Mouse (Mus musculus): ENCODE measurements around the gene Sap18b. TPM values are rescaled to one million over a fixed set of nuclear protein-coding genes. Genes with fewer than 3 reads are reported as not detected.
"Not testable (repeated sequence)": the region's sequence is repeated elsewhere in the genome, so short reads cannot be mapped to it uniquely, and the experiment has no call there.

Gene Sap18b
- polyA plus RNA-seq, 1 experiment: 157 TPM

- Histone ChIP-seq H3K36me3 (ENCODE audit: control insufficient read depth, insufficient read depth) (peaks cover 23% of the 10 kb centered on the region), H3K79me2 (ENCODE audit: control insufficient read depth, insufficient read depth) (peaks cover 27% of the 10 kb centered on the region), H3ac (ENCODE audit: control insufficient read depth, insufficient read length) (no peak overlapping the region), H3K4me2 (ENCODE audit: low read depth) (no peak overlapping the region), H3K4me3 (no peak overlapping the region), H3K27me3 (ENCODE audit: control insufficient read depth, insufficient read depth, insufficient read length) (no peaks in the 10 kb centered on the region)
- TF ChIP-seq CEBPB (IDR thresholded peaks at IDR 0.05; ENCODE audit: insufficient read depth, poor library complexity, severe bottlenecking) (no peak), SRF (IDR thresholded peaks at IDR 0.05; ENCODE audit: control insufficient read depth, insufficient read length, low read depth) (no peak), TCF3 (IDR thresholded peaks at IDR 0.05; ENCODE audit: insufficient read length, low read depth) (no peak), REST (IDR thresholded peaks at IDR 0.05; ENCODE audit: insufficient read depth, insufficient read length) (no peak), MAX (IDR thresholded peaks at IDR 0.05; ENCODE audit: low read depth) (no peak), TCF12 (IDR thresholded peaks at IDR 0.05; ENCODE audit: insufficient read depth, poor library complexity, severe bottlenecking) (no peak), POLR2A (IDR thresholded peaks at IDR 0.05; ENCODE audit: insufficient read length, low read depth) (no peak)
Observed at GRCm38 (mm10) chr8:95850326-95850725, 25.2 kb downstream of the Sap18b start.

DNA sequence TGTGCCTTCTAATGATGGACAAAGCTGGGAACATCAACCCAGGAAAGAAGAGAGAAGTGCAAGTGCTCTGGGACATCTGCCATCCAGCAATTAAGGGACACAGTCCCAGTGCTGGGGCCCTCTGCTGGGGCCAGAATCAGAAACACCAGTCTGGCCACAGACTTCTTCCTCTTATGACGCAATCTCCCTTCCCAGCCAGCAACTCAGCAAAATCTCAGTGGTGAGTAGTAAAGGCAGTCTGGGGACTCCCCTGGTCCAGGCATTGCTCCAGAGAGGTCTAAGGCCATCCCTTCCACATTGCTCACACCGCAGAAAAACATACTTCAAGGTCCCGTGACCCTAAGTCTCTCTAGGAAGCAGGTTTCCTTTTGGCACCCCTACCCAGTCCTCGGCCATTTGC lies 27.1 kb downstream of the Sap18b start:
- H3K79me2 ChIP-seq (ENCODE audit: control insufficient read depth, insufficient read depth): peaks cover 27% of the 10 kb centered on the region
- peak overlapping the region; percentile 83 for H3K4me3 ChIP-seq
- peak overlapping the region; percentile 95 for H3K4me2 ChIP-seq (ENCODE audit: low read depth)
- TF ChIP-seq MYOG (IDR thresholded peaks at IDR 0.05; ENCODE audit: control insufficient read depth in 1 of 3, insufficient read depth in 1 of 3, insufficient read length in 2 of 3, low read depth in 2 of 3): peak in 1 of 3 experiments; percentile 6
- TF ChIP-seq REST (IDR thresholded peaks at IDR 0.05; ENCODE audit: insufficient read depth, insufficient read length): no peak
- no peak for TF ChIP-seq POLR2AphosphoS2 (IDR thresholded peaks at IDR 0.05; ENCODE audit: insufficient read length, low read depth)
- no peak for TF ChIP-seq SRF (IDR thresholded peaks at IDR 0.05; ENCODE audit: control insufficient read depth, insufficient read length, low read depth)
- peak; percentile 4 for TF ChIP-seq TCF12 (IDR thresholded peaks at IDR 0.05; ENCODE audit: insufficient read depth, poor library complexity, severe bottlenecking)
- TF ChIP-seq MAX (IDR thresholded peaks at IDR 0.05; ENCODE audit: low read depth): no peak
- TF ChIP-seq POLR2A (IDR thresholded peaks at IDR 0.05; ENCODE audit: insufficient read length, low read depth): peak; percentile 40
- peak; percentile 5 for TF ChIP-seq USF1 (IDR thresholded peaks at IDR 0.05; ENCODE audit: low read depth)
- no peak for TF ChIP-seq E2F4 (IDR thresholded peaks at IDR 0.05; ENCODE audit: insufficient read depth)
- no peak for TF ChIP-seq TCF3 (IDR thresholded peaks at IDR 0.05; ENCODE audit: insufficient read length, low read depth)
- TF ChIP-seq MYOD1 (IDR thresholded peaks at IDR 0.05; ENCODE audit: control insufficient read depth in 1 of 3, insufficient read length in 2 of 3, low read depth in 2 of 3): no peak
- TF ChIP-seq CEBPB (IDR thresholded peaks at IDR 0.05; ENCODE audit: insufficient read depth, poor library complexity, severe bottlenecking): peak; percentile 99
- peak overlapping the region; percentile 9 for H3ac ChIP-seq (ENCODE audit: control insufficient read depth, insufficient read length)
- H3K27me3 ChIP-seq (ENCODE audit: control insufficient read depth, insufficient read depth, insufficient read length): no peaks in the 10 kb centered on the region
- peaks cover 11% of the 10 kb centered on the region for H3K36me3 ChIP-seq (ENCODE audit: control insufficient read depth, insufficient read depth)

GRCm38 (mm10) chr8:95853102-95853843 lies 28.1 kb downstream of the Sap18b start, which contains the start of gene Slc38a7:
TSS of gene Slc38a7 (minus strand) at chr8:95853539.
- Histone ChIP-seq H3K4me2 (ENCODE audit: low read depth) (peak within 1 kb of the TSS; percentile 95), H3ac (ENCODE audit: control insufficient read depth, insufficient read length) (peak within 1 kb of the TSS; percentile 9), H3K27me3 (ENCODE audit: control insufficient read depth, insufficient read depth, insufficient read length) (no peaks in the 10 kb centered on the region), H3K79me2 (ENCODE audit: control insufficient read depth, insufficient read depth) (peaks cover 21% of the 10 kb centered on the region), H3K4me3 (peak within 1 kb of the TSS; percentile 83), H3K36me3 (ENCODE audit: control insufficient read depth, insufficient read depth) (peaks cover under 1% of the 10 kb centered on the region)
- TF ChIP-seq POLR2AphosphoS2 (IDR thresholded peaks at IDR 0.05; ENCODE audit: insufficient read length, low read depth) (peak; percentile 56), POLR2A (IDR thresholded peaks at IDR 0.05; ENCODE audit: insufficient read length, low read depth) (peak; percentile 36), USF1 (IDR thresholded peaks at IDR 0.05; ENCODE audit: low read depth) (peak; percentile 100), CEBPB (IDR thresholded peaks at IDR 0.05; ENCODE audit: insufficient read depth, poor library complexity, severe bottlenecking) (no peak), MAX (IDR thresholded peaks at IDR 0.05; ENCODE audit: low read depth) (peak; percentile 71)

- H3K79me2 ChIP-seq (ENCODE audit: control insufficient read depth, insufficient read depth): peaks cover 21% of the 10 kb centered on the region
- H3K27me3 ChIP-seq (ENCODE audit: control insufficient read depth, insufficient read depth, insufficient read length): no peaks in the 10 kb centered on the region
- TF ChIP-seq POLR2A (IDR thresholded peaks at IDR 0.05; ENCODE audit: insufficient read length, low read depth) (no peak), REST (IDR thresholded peaks at IDR 0.05; ENCODE audit: insufficient read depth, insufficient read length) (no peak)
- no peaks in the 10 kb centered on the region for H3K36me3 ChIP-seq (ENCODE audit: control insufficient read depth, insufficient read depth)
- no peak overlapping the region for H3K4me2 ChIP-seq (ENCODE audit: low read depth)
- H3K4me3 ChIP-seq: no peak overlapping the region
- H3ac ChIP-seq (ENCODE audit: control insufficient read depth, insufficient read length): no peak overlapping the region
Observed at GRCm38 (mm10) chr8:95854174-95854573, 29.0 kb downstream of the Sap18b start.

- not testable (repeated sequence) for H3K27me3 ChIP-seq (ENCODE audit: control insufficient read depth, insufficient read depth, insufficient read length); H3ac ChIP-seq (ENCODE audit: control insufficient read depth, insufficient read length); H3K4me2 ChIP-seq (ENCODE audit: low read depth); H3K79me2 ChIP-seq (ENCODE audit: control insufficient read depth, insufficient read depth); H3K4me3 ChIP-seq
- peaks cover 21% of the 10 kb centered on the region for H3K36me3 ChIP-seq (ENCODE audit: control insufficient read depth, insufficient read depth)
Observed at GRCm38 (mm10) chr8:95863761-95864440, 38.8 kb downstream of the Sap18b start.

GRCm38 (mm10) chr8:95864851-95865250 lies 39.7 kb downstream of the Sap18b start:
- peaks cover 21% of the 10 kb centered on the region for H3K36me3 ChIP-seq (ENCODE audit: control insufficient read depth, insufficient read depth)
- H3K79me2 ChIP-seq (ENCODE audit: control insufficient read depth, insufficient read depth); H3K27me3 ChIP-seq (ENCODE audit: control insufficient read depth, insufficient read depth, insufficient read length); H3K4me2 ChIP-seq (ENCODE audit: low read depth); H3ac ChIP-seq (ENCODE audit: control insufficient read depth, insufficient read length); H3K4me3 ChIP-seq: not testable (repeated sequence)
